Mouse (Mus musculus) induced T-regulatory cell, adult 2 months (primary cell): Measurements from ENCODE around the gene Olfr303.
"Not testable (repeated sequence)": the region's sequence is repeated elsewhere in the genome, so short reads cannot be mapped to it uniquely, and the experiment has no call there.

Source experiments
- DNase-seq: peaks from one replicate; pipeline ENCODE4 v3.0.0-alpha.2; 2012; ENCODE audit warnings: low read depth

The Olfr303 gene

DNA sequence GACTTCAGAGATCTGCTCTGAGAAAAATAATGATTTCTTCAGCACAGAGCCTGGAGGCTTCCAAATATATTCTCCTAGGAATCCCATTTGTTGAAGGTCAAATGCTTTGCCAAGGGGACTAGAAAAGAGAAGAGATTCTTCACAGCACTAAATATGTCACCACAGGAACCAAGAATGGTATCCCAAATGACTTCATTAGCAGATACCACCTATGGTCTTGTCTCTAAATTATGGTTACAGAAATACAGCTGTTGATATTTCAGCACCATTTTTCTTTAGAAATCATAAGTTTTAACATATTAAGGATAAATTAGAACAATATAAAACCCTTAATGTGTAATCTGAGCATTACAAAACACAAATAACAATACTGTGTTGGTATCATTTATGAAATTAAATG, at the start of gene Olfr303:
Gene Olfr303, minus strand, starts transcription at position 101 of the 400 bp plus-strand sequence.
- no peak for DNase-seq

DNA sequence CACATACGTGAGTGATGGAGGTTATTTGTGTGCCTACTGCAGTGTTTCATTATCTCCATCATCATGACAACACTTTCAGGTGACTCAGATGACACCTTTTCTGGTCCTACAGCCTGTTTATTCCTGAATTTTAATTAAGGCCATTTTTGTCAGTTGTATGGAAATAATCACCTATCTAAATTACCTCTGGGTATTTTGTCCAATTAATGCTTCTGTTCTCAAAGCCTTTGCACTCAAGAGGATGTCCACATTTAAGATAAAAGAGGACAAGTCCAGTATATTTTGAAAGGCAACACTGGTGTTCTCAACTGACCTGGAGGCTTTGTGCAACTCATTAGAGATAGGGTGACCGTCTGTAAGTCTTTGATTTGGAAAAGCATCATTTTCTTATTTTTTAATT, 6.0 kb upstream of the Olfr303 start, which contains the start of gene Olfr301:
Gene Olfr301, plus strand, starts transcription at position 301 of the 400 bp plus-strand sequence.
- no peak for DNase-seq

DNA sequence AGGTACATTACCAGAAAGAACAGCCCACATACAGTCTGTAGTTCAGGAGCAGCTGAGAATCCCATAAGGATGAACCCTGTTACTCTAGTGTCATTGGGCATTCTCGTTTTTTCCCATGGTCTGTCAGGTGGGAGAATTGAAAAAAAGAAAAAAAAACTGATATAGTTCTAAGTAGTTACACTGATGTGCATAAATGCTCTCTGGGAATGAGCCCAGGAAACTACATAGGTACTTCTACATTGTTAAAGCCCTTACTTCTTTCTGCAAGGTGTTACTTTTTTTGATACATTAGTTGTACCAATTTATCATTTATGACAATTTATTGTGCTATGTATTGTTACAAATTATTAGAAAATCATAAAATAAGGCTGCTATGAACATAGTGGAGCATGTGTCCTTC, 11.0 kb downstream of the Olfr303 start, which contains the start of gene Olfr304:
Gene Olfr304, minus strand, starts transcription at position 101 of the 400 bp plus-strand sequence.
- no peak for DNase-seq

DNA sequence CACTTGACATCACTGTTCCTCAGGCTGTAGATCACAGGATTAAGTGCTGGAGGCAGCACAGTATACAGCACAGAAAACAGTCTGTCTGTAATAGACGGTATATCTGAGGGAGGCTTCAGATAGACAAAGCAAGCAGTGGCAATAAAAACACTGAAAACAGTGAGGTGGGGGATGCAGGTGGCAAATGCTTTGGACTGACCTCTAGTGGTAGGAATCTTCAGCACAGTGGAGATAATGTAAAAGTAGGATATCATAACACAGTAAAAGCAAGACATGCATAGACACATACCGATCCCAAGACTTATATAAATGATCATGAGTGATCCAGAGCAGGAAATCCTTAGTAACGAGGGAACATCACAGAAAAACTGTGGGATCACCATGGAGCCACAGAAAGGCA, 11.8 kb downstream of the Olfr303 start:
- no peak for DNase-seq

DNA sequence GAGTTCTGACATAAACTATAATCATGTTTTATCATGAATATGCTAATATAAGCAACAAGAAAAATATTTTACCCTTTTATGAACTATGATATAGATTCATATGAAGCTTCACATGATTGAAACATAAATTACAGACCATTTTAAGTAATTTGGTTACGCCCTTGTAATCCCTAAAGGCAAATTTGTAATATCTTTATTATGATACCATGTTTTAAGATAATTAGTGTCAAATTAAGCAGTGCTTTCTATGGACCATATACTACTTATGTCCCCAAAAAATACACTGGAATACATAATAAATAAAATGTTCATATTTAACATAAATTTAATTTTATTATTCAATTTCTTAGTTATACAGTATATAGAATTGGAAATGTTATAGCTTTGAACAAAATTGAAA, 30.8 kb downstream of the Olfr303 start, which contains the start of gene Olfr305:
Gene Olfr305, minus strand, starts transcription at position 101 of the 400 bp plus-strand sequence.
- DNase-seq: no peak

DNA sequence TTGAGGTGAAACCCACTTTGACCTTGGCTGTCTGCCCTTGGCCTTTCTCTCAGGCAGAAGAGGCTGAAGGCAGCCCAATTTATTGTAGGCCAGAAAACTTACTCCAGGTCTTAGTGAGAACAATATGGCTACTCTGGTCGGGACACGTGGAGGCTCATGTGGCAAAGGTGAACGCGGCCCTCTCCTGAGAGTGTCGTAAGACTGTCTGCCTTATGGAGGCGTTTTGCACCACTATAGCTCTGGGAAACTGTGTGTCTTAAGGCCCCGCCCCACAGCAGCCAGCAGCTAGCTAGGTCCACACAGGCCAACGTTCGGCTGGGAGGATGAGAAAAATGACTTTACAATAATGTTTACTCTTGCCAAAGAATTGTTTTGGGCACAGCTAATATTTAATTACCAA, 51.3 kb downstream of the Olfr303 start:
- DNase-seq: not testable (repeated sequence)

DNA sequence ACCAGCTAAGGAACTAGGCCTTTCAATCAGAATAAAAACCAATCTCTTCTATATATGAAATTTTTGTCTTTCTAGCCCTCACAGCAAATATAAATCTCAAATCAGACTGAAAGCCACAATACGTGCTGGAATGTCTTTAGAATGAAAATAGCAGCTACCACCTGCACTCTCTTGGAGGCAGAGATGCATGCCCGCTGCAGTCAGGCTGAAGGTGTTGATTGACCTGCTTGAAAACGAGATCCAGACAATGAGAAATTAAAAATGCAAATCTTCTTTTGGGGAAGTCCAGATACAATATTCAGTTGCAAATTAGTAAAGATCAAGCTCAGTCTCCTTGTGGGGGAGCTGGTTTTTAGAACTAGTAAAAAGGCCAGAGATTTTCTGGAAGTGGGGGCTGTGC, 53.3 kb downstream of the Olfr303 start:
- no peak for DNase-seq

DNA sequence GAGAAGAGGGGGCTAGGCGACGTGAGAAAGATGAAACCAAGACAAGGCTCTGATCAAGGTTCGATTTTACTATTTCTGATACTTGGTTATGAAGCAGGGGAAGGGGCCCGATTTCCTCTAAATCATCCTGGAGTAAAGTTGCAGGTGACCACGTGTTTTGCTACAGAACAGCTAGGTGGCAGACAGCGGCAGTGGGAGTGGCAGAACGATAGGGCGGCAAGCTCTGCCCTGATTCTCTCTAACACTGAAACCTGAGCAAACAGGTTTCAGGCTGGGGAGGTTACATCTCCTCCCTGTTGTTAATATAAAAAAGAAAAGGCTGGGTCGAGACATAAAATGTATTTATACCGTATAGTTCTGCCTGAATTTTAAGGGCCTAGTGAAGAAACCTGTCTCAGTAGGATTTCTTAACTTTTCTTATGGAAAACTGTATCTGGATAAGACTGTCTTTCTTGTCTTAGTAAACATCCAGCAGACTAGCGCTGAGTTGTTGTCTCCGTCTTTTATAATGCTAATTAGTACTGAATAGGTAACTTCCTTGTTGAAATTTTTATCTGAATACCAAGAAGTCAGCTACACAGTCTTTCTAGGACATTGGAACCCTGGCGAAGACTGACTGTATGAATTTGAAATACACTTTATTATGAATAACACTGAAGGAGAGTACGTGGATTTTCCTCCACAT, 54.6 kb downstream of the Olfr303 start:
- no peak for DNase-seq
